Mouse (Mus musculus) lung, postnatal 36 days (tissue): Measurements from ENCODE around the gene Irgc1.

ENCODE experiments used
- DNase-seq: peaks from one replicate; pipeline ENCODE4 v3.0.0; 2022; ENCODE audit warnings: mixed read lengths

The Irgc1 gene

DNA sequence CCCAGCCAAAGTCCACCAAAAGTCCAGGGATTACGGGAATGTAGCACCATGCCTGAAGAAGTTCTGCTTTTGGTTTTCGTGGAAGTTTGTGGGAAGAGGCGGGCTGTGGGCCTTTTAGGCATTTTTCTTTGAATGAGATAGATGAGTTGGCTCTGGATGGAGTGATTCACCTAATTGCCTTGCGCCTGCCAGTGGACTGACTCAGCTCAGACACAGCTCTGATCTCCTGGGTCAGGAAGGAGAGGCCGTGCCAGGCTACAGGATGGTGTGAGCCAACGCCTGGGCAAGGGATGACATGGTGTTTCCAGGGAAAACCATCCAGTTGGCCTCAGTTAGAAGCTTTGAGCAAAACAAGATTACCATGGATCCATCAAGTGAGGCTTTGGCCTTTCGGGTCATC lies 18.3 kb upstream of the Irgc1 start:
- DNase-seq: peak; percentile 40

DNA sequence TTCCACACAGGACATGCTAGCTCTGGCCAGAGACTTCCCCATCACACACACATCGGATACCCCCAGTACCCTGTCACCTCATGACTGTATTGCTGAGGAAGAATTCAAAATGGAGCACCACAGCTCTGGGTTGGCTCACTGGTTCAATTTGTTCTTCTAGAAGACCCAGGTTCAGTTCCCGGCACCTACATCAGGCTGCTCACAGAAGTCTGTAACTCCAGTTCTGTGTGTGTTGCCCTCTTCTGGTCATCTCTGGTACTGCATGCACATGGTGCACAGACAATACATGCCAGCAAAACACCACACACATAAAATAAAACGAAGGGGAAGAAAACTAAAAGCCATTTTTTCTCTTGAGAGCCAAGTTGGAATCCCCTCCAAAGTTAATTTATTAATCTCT lies 17.0 kb upstream of the Irgc1 start:
- DNase-seq: peak; percentile 37

DNA sequence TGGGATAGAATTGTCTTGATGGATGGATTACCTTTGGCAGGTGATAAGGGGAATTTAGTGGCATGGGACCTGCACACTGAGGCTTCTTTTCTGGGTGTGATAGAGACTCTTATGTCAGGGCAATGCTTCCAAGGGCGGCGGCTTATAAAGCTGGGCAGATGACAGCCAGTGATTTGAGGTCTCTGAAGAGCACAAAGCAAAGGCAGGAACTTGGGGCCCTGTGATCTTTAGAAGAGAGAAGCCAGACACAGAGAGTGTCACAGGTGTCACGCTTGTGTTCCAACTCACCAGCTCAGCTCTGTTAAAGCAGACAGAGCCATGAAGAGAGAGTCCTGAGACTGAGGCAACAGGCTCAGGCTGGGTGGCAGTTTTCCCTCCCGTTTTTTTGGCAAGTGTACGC lies 15.8 kb upstream of the Irgc1 start:
- DNase-seq: no peak

DNA sequence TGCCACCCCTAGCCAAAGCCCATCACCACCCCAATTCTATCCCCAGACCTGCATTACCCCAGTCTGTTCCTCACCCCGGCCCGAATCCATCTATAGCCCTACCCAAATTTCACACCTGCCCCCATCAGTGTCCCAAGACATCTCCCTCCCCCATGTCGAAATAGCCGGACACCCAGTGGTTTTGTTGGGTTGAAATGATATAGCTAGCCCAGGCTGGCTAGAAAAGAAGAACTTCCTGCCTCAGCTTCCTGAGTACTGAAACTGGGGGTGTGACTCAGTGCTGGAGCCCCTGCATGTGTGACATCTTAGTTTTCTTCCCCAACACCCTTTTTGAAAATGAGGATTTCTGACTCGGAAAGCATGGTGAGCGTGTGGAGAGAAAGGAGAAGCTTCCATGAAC lies 14.7 kb upstream of the Irgc1 start:
- DNase-seq: no peak

DNA sequence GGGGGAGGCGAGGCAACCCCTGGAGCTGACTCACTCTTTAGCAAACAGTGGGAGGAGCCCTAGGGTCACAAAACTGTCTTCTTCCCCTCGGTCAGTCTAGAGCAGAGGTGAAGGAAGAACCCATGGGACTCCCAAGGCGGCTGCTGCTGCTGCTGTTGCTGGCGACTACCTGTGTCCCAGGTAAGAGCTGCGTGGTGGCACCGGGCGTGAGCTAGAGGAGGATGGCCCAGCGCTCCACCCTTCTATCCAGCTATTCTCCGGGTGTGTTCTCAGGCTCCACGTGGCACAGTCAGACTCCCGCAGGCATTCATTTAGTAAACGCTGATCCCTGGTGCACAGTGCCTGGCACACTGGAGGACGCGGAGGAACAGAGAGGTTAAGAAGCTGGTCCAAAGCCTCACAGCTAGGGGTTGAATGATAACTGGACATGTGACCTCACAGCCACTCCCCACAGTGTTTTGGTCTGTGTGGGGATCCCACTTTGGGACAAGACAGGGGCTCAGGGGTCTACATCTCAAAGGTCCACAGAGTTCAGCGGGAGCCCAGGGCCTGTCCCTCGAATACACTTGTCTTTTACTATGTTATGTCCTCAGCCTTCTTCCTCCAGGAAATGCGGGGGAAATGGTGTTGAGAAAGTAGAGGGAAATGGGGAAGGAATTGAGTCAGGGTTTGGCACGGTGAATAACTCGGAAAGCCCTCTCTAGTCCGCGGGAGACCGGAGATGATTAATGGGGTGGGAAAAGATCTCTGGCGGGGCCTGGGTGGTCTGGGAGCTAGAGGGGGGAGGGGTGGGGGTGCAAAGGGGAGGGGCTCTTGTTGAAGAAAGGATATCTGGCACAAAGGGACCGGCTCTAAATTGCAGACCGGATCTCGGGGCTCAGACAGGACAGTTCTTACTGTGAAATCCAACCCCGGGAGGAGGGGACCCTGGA lies 10.6 kb upstream of the Irgc1 start, which contains the start of gene Plaur:
Gene Plaur (plus strand): TSS at position 97 of the 932 bp plus-strand sequence.
- peak; percentile 79 for DNase-seq

DNA sequence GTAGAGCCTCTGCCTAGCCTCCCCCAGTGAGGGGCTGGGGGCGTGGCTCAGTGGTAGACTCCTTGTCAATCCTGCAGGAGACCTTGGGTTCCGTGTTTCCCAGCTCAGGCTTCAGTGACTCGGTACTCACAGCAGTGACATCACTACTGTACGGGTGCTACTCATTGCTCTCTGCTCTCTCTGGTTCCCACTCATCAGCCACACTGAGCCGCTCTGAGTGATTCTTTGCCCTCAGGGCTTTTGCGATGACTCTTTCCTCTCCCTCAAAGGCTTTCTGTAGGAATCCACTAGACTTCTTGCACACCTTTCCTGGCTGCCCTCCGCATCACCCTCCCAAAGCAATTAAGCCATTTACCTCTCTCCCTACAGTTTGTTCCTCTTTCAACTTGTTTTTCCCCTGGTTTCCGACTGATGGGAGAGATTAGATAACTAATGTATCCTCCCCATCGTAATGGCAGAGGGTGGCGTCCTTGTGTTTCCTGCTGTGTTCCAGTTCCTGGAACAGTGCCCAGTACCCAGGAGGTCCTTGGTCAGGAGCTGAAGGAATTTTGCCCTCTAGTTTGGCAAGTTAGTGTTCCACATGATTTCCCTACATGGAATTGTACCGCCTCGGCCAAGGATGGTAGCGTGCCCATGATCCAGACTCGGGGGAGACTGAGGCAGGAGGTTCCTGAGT lies 9.4 kb upstream of the Irgc1 start:
- peak; percentile 84 for DNase-seq

DNA sequence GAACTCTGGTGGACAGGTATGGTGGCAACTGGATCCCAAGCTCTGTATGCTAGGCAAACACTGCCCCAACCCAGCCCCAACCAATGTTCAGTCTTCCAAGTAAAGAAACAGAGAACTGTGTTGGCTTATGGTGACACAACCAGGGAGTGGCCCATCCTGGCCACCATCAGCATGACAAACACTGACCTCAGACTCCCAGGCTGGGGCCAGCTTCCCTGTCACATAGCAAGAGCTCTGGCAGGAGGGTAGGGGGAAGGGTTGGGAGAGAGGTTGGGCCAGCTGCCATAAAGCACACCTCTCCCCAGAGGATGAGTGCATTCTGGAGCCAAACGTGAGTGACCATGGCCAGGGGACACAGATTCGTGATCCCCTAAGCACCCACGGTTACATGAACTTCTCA lies 7.7 kb upstream of the Irgc1 start:
- peak; percentile 89 for DNase-seq

DNA sequence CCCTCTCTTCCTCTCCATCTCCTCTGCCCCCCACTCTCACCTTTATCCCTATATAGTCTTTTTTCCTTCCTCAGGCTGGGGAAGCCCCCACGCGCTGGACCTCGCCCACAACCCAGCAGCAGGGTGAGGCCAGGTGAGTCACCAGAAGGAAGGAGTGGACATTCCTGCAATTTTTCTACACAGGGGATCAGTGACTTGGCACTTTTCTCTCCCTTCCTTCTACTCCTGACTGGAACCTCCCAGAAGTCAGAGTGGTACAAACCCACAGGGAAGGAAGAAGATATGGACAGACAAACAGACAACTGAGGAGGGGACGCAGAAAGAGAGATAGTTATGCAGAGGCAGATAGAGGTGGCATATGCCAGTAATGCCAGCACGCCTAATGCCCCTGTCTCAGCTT lies 7.3 kb upstream of the Irgc1 start:
- DNase-seq: peak; percentile 42

DNA sequence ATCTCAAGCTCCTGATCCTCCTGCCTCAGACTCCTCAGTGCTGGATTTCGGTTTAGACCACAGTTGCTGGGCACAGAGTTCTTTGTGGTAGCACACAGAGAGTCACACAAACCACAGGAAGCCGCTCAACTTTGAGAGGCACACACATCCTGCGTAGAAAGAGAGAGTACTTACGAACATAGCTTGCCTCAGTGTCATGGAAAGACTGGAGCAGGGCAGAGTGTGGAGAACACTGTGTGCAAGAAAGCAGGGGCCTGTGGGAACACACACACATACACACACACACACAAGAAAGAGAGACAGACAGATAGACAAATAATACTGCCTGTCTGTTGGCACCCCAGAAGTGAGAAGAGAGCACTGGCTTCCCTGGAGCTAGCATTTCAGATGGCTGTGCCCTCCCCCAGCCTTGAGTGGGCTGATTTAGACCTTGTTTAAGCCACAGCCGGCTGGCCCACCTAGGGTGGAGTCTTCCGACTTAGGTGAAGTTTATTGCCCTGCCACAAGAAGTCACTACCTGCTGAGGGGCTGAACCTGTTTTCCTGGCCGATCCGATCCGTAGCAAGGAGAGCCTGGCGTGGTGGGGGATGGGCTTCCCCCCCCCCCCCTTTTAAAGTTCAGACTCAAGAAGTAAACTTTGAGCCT lies 5.8 kb upstream of the Irgc1 start:
- DNase-seq: peak; percentile 65

DNA sequence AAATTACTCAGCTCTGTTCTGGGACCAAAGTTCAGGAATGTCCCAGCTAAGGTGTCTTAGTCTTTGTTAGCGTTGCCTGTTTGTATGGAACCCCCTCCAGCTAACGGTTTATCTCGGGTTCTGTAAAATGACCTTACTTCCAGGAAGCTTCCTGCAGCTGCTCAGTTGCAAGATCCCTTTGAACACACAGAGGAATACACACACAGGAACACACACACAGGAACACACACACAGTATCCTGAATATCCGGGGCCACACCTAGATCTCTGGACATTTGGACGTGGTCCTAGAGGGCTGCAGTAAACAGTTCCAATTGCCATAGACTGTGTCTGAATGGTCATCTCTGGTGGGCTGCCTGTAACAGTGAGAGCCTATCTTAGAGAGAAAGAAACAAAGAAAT lies 3.6 kb upstream of the Irgc1 start:
- peak; percentile 79 for DNase-seq

DNA sequence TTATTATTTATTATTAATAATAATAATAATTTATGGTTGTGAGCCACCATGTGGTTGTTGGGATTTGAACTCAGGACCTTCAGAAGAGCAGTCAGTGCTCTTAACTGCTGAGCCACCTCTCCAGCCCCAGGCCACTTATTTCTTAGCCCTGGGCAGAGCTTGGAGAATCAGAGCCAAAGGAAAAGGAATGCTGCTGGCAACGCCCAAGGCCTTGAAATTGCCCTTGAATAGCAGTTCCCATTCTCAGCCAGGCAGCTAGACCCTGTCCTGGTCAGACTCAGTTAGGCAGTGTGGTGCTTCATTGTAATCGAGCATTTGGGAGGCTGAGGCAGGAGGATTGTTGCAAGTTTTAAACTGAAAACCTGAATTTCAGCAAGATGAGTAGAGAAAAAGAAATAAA lies 2.1 kb upstream of the Irgc1 start:
- no peak for DNase-seq

DNA sequence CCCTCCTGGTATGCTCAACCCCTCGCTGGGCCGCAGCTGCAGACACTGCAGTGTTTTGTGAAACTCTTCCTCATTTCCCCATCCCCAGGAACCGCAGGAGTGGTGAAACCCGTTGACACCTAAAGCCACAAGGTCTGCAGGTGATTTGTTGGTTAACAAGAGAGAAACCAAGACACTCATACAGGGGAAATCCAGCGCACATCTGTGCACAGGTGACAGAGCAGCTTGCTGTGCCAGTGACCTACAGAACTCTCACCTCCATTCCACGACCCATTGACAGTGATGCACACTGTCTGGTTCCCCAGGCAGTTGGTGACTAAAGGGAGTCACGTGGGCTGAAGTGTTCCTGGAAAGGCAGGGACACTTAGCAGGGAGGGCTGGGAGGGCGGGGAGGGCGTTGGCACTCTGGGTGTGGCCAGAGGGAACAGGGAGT lies 1.5 kb downstream of the Irgc1 start:
- DNase-seq: peak; percentile 52

DNA sequence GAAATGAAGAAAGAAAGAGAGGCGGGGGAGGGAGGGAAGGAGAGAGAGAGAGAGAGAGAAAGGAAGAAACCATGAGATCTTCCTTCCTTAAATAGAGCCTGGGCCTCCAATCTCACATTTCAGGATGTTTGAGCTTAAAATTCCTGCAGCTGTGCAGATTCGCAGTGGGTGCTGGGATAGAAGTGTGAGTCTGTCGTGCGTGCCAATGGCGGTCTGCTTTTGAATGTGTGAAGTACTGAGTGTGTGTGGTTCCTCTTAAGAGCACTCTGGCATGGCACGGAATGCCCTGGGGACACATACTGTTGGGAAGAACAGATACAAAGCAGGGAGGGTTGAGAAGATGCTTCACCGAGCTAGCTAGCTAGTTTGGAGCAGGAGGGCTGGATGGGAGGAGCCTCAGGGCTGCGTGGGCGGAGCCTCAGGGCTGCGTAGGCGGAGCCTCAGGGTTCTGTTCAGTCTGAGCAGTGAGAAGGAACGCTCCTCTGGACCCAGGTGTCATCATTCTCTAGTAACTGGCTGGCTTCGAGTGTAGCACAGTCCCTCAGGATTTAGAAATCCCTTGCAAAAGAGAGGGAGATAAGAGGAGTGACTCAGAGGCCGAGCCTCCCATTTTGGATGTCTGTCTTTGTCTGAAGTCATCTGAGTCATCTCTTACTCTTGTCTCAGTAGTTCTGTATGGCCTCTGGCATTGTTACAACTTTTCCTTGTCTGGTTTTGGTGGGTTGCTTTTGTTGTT lies 3.1 kb downstream of the Irgc1 start:
- peak; percentile 28 for DNase-seq

DNA sequence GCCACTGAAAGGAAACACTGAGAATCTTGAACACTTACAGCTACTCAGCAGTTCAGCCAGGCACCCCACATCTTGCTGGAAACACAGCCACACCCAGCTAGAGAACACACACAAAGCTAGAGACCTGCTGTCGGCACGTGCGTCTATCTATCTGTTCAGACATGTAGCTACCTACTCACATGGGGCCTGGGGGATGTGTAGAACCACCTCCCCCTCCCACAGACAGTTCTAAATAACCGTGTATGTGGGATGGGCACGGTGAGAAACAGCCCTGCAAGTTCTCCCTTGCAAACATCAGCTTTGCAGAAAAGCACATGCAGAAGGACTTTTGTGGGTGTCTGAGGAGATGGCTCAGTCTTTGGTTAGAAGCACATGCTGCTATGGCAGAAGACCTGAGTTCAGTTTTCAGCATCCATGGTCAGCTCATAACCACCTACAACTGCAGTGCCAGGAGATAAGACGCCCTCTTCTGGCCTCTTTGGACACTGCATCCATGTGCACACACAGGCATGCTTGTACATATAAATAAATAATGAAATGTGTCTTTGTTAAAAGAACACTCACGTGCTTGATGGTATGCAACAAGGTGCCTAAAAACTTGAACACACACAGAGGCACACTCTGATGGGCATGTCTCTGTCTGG lies 5.3 kb downstream of the Irgc1 start:
- DNase-seq: peak; percentile 18

DNA sequence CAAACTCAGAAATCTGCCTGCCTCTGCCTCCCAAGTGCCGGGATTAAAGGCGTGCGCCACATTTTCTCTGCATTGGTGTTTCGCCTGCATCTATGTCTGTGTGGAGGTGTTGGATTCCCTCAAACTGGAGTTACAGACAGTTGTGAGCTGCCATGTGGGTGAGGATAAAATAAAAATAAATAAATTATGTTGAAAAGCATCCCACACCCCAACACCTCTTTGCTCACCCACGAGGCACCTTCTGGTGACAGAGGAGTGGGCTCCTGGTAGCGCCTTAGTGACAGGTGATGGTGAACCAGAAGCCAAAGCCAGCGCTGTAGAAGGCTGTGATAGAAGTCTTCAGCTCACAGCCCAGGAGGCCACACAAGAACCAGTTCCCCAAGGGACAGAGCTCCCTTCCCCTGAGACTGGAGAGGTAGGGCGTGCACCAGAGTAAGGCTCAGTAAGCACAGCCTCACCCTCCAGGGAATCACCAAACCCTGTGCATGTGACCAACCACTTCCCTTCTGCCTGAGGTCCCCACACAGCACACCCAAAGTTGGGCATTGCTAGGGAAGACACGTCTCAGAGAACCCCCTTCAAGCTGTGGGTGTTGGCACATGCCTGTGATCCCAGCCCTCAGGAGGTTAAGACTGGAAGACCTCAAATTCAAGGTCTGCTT lies 6.7 kb downstream of the Irgc1 start:
- peak; percentile 76 for DNase-seq

DNA sequence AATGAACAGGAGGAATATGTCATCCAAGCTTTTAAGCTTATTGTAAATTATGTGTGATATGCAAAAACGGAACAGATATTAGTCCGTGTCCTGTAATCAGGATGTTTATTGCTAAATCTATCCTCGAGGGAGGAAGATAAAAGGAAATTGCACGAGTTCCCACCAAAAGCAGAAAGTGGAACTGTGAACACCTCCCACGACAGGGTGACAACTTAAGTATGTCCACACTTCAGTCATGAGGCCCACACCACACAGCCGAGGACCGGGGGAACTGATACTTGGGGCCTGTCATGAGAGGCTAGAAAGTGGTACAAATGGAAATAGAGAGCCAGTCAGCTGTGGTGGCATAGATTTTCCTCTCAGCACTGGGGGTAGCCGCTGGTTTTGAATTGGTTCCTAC lies 9.8 kb downstream of the Irgc1 start:
- peak; percentile 68 for DNase-seq

DNA sequence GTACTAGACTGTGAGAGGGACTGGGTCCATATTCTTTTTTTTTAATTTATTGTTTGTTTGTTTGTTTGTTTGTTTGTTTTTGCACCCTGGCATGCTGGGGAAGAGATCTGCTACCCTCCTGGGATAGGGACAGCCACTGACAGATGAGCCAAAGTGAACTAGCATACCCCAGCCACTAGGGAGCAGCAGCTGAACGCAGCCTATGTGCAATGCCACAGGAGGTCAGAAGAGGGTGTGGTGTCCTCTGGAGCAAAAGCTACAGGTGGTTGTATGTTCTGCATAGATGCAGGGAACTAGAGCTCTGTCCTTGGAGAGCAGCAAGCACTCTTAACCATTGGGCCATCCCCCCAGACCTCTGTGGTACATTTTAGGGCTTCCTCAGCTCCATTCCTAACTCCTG lies 10.3 kb downstream of the Irgc1 start:
- DNase-seq: peak; percentile 87

DNA sequence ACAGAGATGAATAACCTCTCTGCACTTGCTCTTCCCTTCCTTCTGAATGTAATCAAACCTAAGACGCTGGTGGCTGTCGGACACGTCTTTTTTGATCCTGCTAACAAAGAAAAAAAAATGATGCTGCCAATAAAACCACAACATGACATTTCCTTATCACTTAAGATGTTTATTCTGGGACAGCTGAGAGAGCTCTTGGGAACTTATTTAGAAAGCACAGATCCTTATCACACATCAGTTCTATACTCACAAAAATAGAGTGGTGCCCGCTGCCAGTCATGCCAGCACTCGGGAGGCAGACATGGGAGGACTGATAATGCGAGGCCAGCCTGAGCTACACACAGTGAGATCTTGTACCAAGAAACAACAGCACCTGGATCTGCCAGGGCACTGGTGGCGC lies 12.2 kb downstream of the Irgc1 start:
- no peak for DNase-seq

DNA sequence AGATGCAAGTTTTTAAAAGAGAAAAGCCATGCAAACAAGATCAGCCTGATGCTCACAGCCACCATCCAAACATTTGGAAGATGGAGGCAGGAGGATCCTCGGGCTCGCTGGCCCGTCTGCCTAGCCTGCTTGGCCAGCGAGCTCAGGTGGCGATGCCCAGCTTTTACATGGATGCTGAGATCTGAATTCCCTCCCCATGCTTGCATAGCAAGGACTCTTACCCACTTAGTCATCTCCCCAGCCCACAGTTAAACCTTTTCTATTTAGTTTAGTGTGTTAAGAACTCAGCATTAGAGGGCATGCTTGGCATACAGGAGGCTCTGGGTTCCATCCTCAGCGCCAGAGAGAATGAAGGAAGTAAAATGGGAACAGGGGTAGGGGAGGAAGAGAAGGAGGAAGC lies 12.9 kb downstream of the Irgc1 start:
- DNase-seq: no peak

DNA sequence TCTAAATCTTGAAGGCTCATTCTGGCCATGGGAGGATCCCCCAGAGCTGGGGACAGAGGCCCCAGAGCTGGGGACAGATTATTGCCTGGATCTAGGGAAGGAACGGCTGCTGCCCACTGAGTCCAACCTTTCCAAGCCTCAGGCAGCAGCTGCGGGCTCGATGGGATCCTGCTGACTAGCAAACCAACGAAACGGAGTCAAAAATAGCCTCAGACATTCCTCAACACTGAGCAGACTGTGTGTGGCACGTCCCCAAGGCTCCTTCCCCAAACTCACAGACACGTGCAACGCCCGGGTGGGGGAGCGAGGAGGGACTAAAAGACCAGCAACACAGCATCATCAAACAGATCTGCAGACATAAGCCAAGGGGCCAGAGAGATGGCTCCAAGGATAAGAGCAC lies 14.1 kb downstream of the Irgc1 start:
- DNase-seq: no peak

DNA sequence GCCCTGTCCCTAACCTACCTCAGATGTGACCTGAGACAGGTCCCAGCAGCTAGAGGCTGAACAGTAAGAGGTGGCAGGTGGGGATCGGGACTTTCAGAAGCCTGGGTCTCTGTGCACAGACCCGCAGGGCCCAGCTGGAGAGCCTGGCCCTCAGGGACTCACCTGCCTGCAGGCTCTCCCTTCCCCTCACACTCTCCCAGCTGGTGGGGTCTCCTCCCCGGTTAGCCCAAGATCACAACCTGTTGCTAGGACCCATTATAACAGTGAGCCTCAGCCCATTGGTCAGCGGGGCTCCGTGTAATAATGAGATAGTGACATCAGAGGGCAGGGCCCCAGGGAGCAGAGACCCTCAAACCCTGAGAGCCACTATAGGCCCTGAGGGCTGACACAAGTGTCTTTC lies 16.8 kb downstream of the Irgc1 start:
- DNase-seq: no peak

DNA sequence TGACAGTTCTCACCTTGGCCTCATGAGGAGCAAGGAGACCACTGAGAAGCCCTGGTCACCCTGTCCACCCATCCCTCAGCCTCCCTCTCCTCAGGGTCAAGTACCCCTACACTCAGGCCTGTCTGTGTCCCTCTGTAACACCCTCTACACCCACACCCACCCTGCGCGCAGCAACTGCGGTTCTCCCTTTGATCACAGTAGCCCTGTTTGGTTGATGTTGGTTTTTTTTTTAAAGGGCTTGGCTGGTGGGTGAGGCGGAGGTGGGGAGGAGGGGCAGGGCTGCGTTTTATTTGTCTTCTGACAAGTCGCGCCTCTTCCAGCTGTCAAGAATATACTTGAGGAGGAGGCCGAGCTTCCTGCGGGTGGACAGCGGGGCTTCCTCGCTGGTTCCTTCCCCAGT lies 20.4 kb downstream of the Irgc1 start:
- no peak for DNase-seq
